Mouse (Mus musculus) telencephalon, adult 2 months (tissue): Measurements from ENCODE around the gene Slc35c2.

Experiments used
- DNase-seq: peaks from one replicate; pipeline ENCODE4 v3.0.0-alpha.2; 2011; ENCODE audit warnings: low read depth, low spot score

Slc35c2 gene

GRCm38 (mm10) chr2:165240371-165240770, 47.3 kb downstream of the Slc35c2 start:
- DNase-seq: no peak

- DNase-seq: no peak
These were observed 48.0 kb downstream of the Slc35c2 start for GRCm38 (mm10) chr2:165239533-165240144.

GRCm38 (mm10) chr2:165238416-165239145, 49.1 kb downstream of the Slc35c2 start:
- DNase-seq: no peak

GRCm38 (mm10) chr2:165234613-165235291, 52.9 kb downstream of the Slc35c2 start, which contains the start of gene Cdh22:
Gene Cdh22 (minus strand): TSS chr2:165234853.
- no peak for DNase-seq

GRCm38 (mm10) chr2:165234291-165234612, 53.4 kb downstream of the Slc35c2 start:
- DNase-seq: no peak

- DNase-seq: no peak
These were observed 54.0 kb downstream of the Slc35c2 start for GRCm38 (mm10) chr2:165233491-165234290.

GRCm38 (mm10) chr2:165229050-165229449, 58.6 kb downstream of the Slc35c2 start:
- no peak for DNase-seq
